Mouse (Mus musculus) spleen, adult 2 months (tissue): Measurements from ENCODE around the gene Dmtf1.

ENCODE experiments used
- CTCF ChIP-seq: fragments of 200-500 bp; IDR thresholded peaks from 2 replicates; pipeline ENCODE4 v1.5.1; 2011; ENCODE audit warnings: mild to moderate bottlenecking, inconsistent platforms; ENCODE audit not compliant: insufficient read depth, insufficient read length, insufficient replicate concordance; ENCODE audit errors: extremely low read depth
- POLR2A ChIP-seq: fragments of 200-500 bp; IDR thresholded peaks from 2 replicates; pipeline ENCODE4 v1.6.1; 2011; ENCODE audit warnings: low read depth, low read length, inconsistent platforms

- TF ChIP-seq POLR2A = peak; percentile 65
- TF ChIP-seq CTCF = no peak
Observed at GRCm38 (mm10) chr5:9100207-9100848, 61.2 kb downstream of the Dmtf1 start, which contains the start of gene Tmem243.
